Mouse (Mus musculus) lung, adult 2 months (tissue): ENCODE results near the gene Slc35f1.
"Not testable (repeated sequence)": the region's sequence is repeated elsewhere in the genome, so short reads cannot be mapped to it uniquely, and the experiment has no call there.

Experiments used
- CTCF ChIP-seq: fragments of 200-500 bp; IDR thresholded peaks from 2 replicates; pipeline ENCODE4 v1.5.1; 2011; ENCODE audit warnings: mild to moderate bottlenecking, low read length, control low read depth; ENCODE audit not compliant: insufficient read depth
- POLR2A ChIP-seq: fragments of 200-500 bp; IDR thresholded peaks from 2 replicates; pipeline ENCODE4 v1.6.1; 2011; ENCODE audit warnings: low read depth, mild to moderate bottlenecking, control low read depth, low read length, borderline replicate concordance; ENCODE audit errors: extremely low read depth

- TF ChIP-seq CTCF, POLR2A: not testable (repeated sequence)
Observed at GRCm38 (mm10) chr10:52896724-52897123, 206.4 kb downstream of the Slc35f1 start.
